Mouse (Mus musculus) frontal cortex, adult (tissue): ENCODE measurements at regions not wholly inside any gene's neighbourhood (a gene's known extent, or its start where the extent isn't known, plus 50 kb on each side); places are given as distances from the start of the nearest gene placed in this dataset.

Source experiments
- ATAC-seq: cut with Nextera tagmentation; 2 replicates; pipeline ENCODE4 v1.9.2; 2017; ENCODE audit warnings: mild to moderate bottlenecking, moderate library complexity, mixed read lengths; ENCODE audit not compliant: low TSS enrichment

DNA sequence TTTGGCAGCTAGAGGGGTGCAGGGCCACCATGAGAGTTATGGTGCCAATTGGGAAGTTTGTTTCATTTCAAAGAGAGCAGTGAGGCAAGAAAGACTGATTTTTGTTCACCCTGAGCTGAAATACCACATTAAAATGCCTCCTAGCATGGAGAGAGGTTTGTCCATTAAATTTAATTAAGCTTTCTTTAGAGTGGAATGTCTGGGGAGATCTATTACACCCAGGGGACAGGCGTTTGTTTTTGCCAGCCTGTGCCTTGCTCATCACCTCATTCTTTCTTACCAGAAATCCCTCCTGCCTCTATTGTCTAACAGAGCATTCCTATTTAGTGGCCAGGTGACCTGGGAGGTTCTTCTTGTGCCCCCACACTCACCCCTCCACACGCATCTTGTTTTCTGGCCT lies 55.2 kb upstream of the Rcn1 start:
- ATAC-seq, result no peak

- ATAC-seq, result no peak
Observed at GRCm38 (mm10) chr2:105454836-105455235, 55.7 kb upstream of the Rcn1 start.

GRCm38 (mm10) chr2:105458643-105459042 lies 59.5 kb upstream of the Rcn1 start:
- no peak for ATAC-seq

- ATAC-seq, result no peak
Observed at GRCm38 (mm10) chr2:105459512-105459911, 60.4 kb upstream of the Rcn1 start.

DNA sequence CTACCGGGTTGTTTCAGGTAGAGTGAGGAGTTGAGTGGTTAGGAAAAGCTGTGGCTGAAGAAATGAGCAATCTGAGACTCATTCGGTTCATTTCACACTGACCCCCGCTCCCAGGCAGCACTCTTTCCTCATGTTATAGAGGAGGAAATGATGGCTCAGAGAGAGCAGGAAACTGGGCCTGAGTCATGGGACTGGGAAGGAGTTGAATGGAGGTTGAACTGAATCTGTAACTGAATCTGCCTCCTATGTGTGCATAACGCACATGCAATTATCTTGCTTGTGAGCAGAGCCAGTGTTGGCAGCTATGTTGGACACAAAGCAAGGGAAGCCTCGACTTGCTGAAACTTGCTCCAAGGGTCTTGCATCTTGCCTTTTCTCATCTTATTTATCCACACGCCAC lies 66.5 kb upstream of the Rcn1 start:
- no peak for ATAC-seq

GRCm38 (mm10) chr2:105468930-105469329 lies 69.8 kb upstream of the Rcn1 start:
- ATAC-seq, result peak; percentile 93

DNA sequence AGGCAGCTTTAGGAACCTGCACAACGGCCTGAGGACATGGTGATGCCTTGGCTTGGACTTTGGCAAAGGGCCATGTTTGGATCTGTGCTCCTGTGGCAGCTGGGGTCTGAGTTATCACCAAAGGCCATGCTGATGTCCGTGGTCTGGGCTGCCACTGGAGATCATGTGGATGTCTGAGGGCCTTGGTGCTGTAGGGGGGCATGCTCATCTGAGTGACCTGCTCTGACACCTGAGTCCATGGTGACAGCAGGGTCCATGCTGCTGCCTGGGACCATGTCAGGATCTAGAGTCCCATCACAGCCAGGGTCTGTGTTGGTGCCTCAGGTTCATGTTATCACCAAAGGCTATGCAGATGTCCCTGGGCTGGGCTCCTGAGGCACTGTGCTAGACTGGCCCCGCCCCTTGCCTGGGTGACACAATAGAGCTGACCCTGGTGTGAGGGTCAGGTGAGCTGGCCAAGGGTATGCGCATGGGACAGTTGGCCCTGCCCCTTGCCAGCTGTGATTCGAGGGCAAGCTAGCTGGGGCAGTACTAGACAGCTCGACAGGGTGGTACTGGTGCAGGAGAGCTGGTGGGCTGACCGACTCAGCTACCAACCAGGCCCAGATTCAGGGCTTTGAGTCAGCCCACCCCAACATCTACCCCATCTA lies 77.0 kb upstream of the Rcn1 start:
- ATAC-seq, result no peak

DNA sequence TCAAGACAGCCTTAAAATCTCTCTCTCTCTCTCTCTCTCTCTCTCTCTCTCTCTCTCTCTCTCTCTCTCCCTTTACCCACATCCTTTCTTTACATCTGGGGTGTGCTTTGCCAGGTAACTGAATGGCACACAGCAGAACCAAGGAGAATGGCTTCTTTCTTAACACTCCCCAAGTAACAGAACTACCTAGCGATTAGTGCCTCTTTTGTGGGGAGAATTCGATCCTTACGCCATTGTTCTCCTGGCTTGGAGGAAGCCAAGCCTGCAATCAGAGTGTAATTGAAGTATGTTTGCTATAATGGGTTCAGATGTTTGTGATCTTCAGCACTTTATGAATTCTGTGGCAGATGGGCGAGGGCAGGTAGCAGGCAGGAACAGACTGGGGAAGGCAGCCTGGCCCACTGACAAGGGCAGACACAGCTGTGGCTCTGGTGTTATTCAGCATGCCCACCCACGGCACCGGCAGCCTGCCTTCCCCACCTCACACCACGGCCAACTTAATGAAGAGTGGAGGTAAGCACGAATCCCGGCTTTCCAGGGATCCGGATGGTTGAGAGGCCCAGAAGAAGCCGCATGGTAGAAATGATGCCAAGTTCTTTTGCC lies 83.0 kb upstream of the Rcn1 start:
- no peak for ATAC-seq

DNA sequence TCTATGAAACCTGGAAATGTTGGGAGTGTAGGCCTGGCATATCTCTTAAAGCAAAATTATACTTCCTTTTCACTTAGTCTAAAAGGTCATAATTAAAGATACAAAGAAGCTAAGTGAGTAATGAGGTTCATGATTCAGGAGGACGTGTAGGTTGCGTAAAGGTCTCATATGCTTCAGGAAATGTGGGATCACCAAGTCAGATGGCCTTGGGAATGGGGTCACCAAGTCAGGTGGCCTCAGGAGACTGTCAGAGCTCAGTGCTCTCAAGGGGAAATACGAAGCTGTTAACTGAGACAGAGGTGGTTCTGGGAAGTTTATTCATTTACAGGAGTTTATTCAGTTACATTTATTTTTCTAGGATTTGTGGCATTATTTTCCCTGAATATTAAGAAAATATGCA lies 85.4 kb upstream of the Rcn1 start:
- ATAC-seq, result no peak

- no peak for ATAC-seq
Observed at GRCm38 (mm10) chr2:105485286-105485685, 86.2 kb upstream of the Rcn1 start.

DNA sequence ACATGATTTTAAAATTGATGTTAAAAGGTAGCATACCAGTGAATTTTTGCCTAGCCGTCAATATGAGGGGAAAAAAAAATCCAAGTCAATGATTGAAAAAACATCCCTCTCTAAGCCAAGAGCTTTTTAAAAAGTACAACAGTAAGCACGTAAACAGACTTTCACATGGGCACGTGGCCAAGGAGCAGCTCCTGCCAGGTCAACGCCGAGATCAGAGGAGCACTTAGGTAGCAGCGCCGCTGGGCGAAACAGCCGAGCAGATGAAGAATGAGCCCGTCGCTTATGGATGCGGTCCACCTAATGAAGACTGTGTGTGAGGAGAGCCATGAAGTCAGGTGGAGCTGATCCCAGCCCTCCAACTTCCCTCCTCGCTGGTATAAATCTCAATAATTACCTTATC lies 96.7 kb upstream of the Rcn1 start:
- no peak for ATAC-seq

- no peak for ATAC-seq
Observed at GRCm38 (mm10) chr2:105504197-105504596, 105.1 kb upstream of the Rcn1 start.

DNA sequence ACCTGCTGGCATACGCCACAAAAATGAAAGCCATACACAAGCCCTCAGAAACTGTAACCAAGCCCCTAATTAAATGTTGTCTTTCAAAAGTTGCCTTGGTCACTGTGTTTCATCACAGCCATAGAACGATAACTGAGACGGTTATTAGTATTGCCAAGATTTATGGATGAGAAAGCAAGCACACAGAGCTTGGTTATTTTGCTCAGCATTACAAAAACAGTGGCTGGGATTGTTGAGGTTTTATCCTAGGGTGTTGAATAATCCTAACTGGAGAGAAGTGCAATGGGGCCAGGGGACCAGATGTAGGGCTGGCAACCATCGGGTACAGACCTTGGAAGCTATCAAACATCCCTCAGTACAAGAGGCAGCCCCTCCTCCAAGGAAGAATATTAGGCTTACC lies 106.4 kb upstream of the Rcn1 start:
- no peak for ATAC-seq

- no peak for ATAC-seq
Observed at GRCm38 (mm10) chr2:105507160-105507559, 108.0 kb upstream of the Rcn1 start.

DNA sequence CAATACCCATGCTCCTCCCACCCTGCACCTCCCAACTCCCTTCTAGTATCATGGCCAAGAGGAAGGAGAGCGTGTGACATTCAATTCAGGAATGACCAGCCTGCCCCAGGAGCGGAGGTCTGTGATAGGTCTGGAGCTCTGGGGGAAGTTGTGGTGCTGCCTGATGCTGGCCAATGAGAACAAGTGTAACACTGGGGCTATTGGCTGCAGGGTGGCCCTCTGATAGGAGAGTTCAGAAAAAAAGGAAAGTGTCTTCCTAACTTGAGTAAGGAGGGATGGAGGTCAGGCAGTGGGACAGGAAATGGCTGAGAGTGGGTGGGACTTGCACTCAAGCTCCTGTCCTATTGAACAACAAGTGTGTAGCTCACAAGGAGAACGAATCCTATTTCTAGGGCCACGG lies 111.7 kb upstream of the Rcn1 start:
- ATAC-seq, result no peak

GRCm38 (mm10) chr2:105511690-105512089 lies 112.6 kb upstream of the Rcn1 start:
- no peak for ATAC-seq

DNA sequence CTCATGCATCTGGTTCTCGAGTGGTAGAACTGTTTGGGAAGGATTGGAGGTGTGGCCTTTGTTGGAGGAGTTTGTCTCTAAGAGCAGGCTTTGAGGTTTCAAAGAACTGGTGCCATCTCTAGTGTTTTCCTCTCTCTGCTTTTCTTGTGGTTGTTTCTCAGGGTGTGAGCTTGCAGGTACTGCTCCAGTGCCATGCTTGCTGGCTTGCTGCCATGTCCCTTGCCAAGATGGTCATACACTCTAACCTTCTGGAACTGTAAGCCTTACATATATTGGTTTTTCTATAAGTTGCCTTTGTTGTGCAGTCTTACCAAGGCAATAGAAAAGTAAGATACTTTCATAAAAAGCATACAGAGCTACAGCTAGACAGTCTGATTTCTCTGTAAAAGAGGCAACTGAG lies 115.1 kb upstream of the Rcn1 start:
- no peak for ATAC-seq

DNA sequence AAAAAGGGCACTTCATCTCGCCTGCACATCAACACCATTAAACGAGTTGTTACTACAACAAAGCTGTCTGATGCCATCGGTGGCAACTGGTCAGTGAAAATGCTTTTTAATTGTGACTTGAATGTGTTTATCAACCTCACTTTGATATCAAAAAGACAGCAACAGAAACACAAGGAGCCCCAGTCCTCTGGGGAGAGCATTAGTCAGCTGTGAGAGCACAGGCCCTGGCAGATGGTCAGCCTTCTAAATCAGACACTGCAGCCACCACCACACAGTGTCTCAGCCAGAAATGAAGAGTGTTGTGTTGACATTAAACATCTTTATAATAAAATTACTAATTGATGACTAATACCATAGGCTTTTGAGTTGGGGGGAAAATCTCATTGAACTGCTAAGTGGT lies 115.8 kb upstream of the Rcn1 start:
- ATAC-seq, result no peak

GRCm38 (mm10) chr2:105515326-105515725 lies 116.2 kb upstream of the Rcn1 start:
- ATAC-seq, result no peak

DNA sequence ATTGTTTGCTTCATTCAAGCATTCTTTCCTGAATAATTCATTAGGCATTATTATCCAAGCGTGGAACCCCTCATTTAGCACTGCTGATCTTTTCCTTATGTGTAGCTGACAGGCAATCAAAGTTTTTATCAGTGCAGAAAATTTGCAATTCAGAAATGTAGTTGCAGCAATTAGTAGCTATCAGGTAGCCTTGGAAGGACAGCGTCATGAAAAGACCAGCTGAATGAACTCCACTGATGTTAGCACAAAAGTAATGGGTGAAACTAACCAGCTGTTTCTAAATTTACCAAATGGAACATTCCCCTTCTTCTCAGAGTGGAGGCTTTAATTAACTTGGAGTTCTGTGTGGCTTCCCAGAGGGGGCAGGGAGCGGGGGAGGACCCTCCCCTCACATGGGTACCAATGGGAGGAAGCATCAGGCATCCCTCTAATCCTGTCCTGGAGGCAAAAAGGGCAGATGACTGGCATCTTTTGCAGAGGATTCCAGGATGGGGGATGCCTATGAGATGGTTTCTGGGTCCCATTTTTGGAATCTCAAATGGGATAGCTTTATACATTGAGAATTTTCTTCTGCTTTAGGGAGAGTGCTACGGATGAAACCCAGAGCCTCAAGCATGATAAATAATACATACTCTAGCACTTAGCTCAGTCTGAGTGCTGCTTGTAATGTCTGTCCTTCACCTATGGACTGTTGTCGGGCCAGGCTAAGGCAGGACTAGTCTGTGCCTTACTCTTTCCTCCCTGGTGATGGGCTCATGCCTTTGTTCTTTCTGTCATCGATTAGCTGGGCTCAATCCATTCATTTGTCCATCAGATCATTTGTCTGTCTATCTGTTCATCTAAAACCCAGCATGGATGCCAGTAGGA lies 117.4 kb upstream of the Rcn1 start:
- ATAC-seq, result no peak

GRCm38 (mm10) chr2:105521841-105522240 lies 122.7 kb upstream of the Rcn1 start:
- ATAC-seq, result no peak

- peak; percentile 59 for ATAC-seq
Observed at GRCm38 (mm10) chr2:105523297-105523802, 124.2 kb upstream of the Rcn1 start.

- ATAC-seq, result no peak
Observed at GRCm38 (mm10) chr2:105525111-105525610, 126.0 kb upstream of the Rcn1 start.
